ENCODE assay signal across 8 mouse cellular contexts in genomic region chr14:54572790-54573736, GRCm38 (mm10). TPM values are rescaled to one million over a fixed set of nuclear protein-coding genes. Genes with fewer than 3 reads are reported as not detected.
DNase-seq lines count a peak whose midpoint lies in the region; ATAC-seq and TF ChIP-seq lines count a peak whose summit lies in the region.
"Had no signal": no experiment of that assay in that cellular context is flagged by ENCODE, and none has a peak within 500 bp of the region (broad histone marks: within the 10 kb centered on the region; RNA-seq: fewer than 3 reads in every experiment).

No protein-coding gene starts in this region.

- H3K4me3 ChIP-seq in embryonic facial prominence, embryonic 13.5 days = peak overlapping the region; percentile 93
- peak overlapping the region; percentile 95; the same call in 1 of the 2 replicates for H3K4me3 ChIP-seq in intestine, embryonic 14.5 days (ENCODE audit: low read depth, low read length)
- H3K4me3 ChIP-seq in liver, embryonic 16.5 days (ENCODE audit: low read depth, low read length) = no peak overlapping the region
- H3K4me3 ChIP-seq in left cerebral cortex, adult 2 months = no peak overlapping the region

- in situ Hi-C loops in Patski (cut with MboI; ENCODE audit: low pct_unique_long_range_greater_than_20kb) = loop anchor here (10.0 kb wide), 1 partner anchor 348 kb away; no protein-coding TSS in a partner anchor

- H3K9ac ChIP-seq in embryonic facial prominence, embryonic 13.5 days = peak overlapping the region; percentile 100
- peak overlapping the region; percentile 20; the same call in 1 of the 2 replicates for H3K9ac ChIP-seq in intestine, embryonic 14.5 days (ENCODE audit: low read length)
- H3K9ac ChIP-seq in liver, embryonic 16.5 days (ENCODE audit: low read depth, low read length) = no peak overlapping the region

- TF ChIP-seq CTCF in Patski (IDR thresholded peaks at IDR 0.05) = no peak
- TF ChIP-seq CTCF in left cerebral cortex, adult 2 months (IDR thresholded peaks at IDR 0.05) = no peak

- peak overlapping the region; percentile 96 for H3K27ac ChIP-seq in embryonic facial prominence, embryonic 13.5 days
- H3K27ac ChIP-seq in intestine, embryonic 14.5 days (ENCODE audit: low read depth) = peak overlapping the region; percentile 70
- H3K27ac ChIP-seq in liver, embryonic 16.5 days (ENCODE audit: low read length) = no peak overlapping the region
- no peak overlapping the region for H3K27ac ChIP-seq in left cerebral cortex, adult 2 months

- peak overlapping the region; percentile 85 for H3K4me2 ChIP-seq in embryonic facial prominence, embryonic 13.5 days
- peak overlapping the region; percentile 93 for H3K4me2 ChIP-seq in intestine, embryonic 14.5 days (ENCODE audit: low read length)
- peak overlapping the region; percentile 14 for H3K4me2 ChIP-seq in liver, embryonic 16.5 days (ENCODE audit: low read depth, low read length)

- peak; percentile 96 for DNase-seq in Patski (ENCODE audit: low read depth, low spot score)
- peak; percentile 74 for DNase-seq in intestine, embryonic 14.5 days (ENCODE audit: low spot score)
- peak; percentile 87 for DNase-seq in retina, embryonic 14.5 days (ENCODE audit: low spot score)
- no peak for DNase-seq in left cerebral cortex, adult 2 months (ENCODE audit: extremely low spot score in 1 of 2, low spot score in 2 of 2)

- peak; percentile 55 for ATAC-seq in Patski
- no peak for ATAC-seq in embryonic facial prominence, embryonic 13.5 days (ENCODE audit: insufficient number of reproducible peaks, insufficient read depth, low FRiP score, low TSS enrichment, low read depth)
- ATAC-seq in intestine, embryonic 14.5 days (replicated peaks; ENCODE audit: low FRiP score, low TSS enrichment, low read depth) = peak; percentile 51
- ATAC-seq in liver, embryonic 16.5 days (ENCODE audit: low read depth) = peak; percentile 42
- no peak for ATAC-seq in erythroblast, adult 5-6 weeks (replicated peaks; ENCODE audit: low FRiP score, poor library complexity, severe bottlenecking)

- CTCF ChIA-PET in Patski (lab: Charles Lee) = interaction anchor here (1.0 to 4.2 kb wide), 12 partner anchors 10 to 124 kb away, joined by 3 to 23 read pairs (median 4); partner anchors contain the start of gene Haus4

- peaks cover 40% of the 10 kb centered on the region for H3K4me1 ChIP-seq in embryonic facial prominence, embryonic 13.5 days
- peaks cover 33% of the 10 kb centered on the region for H3K4me1 ChIP-seq in intestine, embryonic 14.5 days (replicated peaks; ENCODE audit: control insufficient read depth, insufficient read depth, low read length)
- H3K4me1 ChIP-seq in liver, embryonic 16.5 days (ENCODE audit: control insufficient read depth, low read depth, low read length) = peaks cover 20% of the 10 kb centered on the region

- POLR2A ChIA-PET in Patski (lab: Charles Lee) = interaction anchor here (0.5 to 1.1 kb wide), 3 partner anchors 10 to 24 kb away, joined by 3 to 4 read pairs (median 3); no protein-coding TSS in a partner anchor

- 11% methylated on average over 14 of the region's 14 CpGs for WGBS in embryonic facial prominence, embryonic 13.5 days
- WGBS in intestine, embryonic 14.5 days = 12% methylated on average over 13 of the region's 14 CpGs
- WGBS in liver, embryonic 16.5 days (ENCODE audit: insufficient replicate concordance) = 25% methylated on average over 14 of the region's 14 CpGs

- H3K9me3 ChIP-seq in embryonic facial prominence, embryonic 13.5 days = no peaks in the 10 kb centered on the region
- H3K9me3 ChIP-seq in intestine, embryonic 14.5 days (ENCODE audit: control insufficient read depth, low read length) = no peaks in the 10 kb centered on the region
- no peaks in the 10 kb centered on the region for H3K9me3 ChIP-seq in liver, embryonic 16.5 days (replicated peaks; ENCODE audit: control insufficient read depth, low read length)

- intact Hi-C loops in left cerebral cortex, adult 2 months (cut with DNase I) = no loop called here

- H3K36me3 ChIP-seq in embryonic facial prominence, embryonic 13.5 days = peaks cover 53% of the 10 kb centered on the region
- peaks cover 43% of the 10 kb centered on the region for H3K36me3 ChIP-seq in intestine, embryonic 14.5 days (ENCODE audit: control insufficient read depth, insufficient read depth, low read length)
- H3K36me3 ChIP-seq in liver, embryonic 16.5 days (ENCODE audit: control insufficient read depth, insufficient read depth) = no peaks in the 10 kb centered on the region

- no peaks in the 10 kb centered on the region for H3K27me3 ChIP-seq in Patski
- no peaks in the 10 kb centered on the region for H3K27me3 ChIP-seq in embryonic facial prominence, embryonic 13.5 days
- no peaks in the 10 kb centered on the region for H3K27me3 ChIP-seq in intestine, embryonic 14.5 days (replicated peaks; ENCODE audit: control insufficient read depth, insufficient read depth, low read length)
- H3K27me3 ChIP-seq in liver, embryonic 16.5 days (ENCODE audit: control insufficient read depth, insufficient read depth, low read depth, low read length) = peaks cover 49% of the 10 kb centered on the region

RNA-seq across cellular contexts. Expression of gene Ajuba, which starts 4.3 kb away (rescaled TPM):
- polyA plus RNA-seq in Patski (2021) = 91.9 TPM
- polyA plus RNA-seq in embryonic facial prominence, embryonic 13.5 days (2015; fragmentation: Nextera tagmentation; extraction: Ambion mirVana) = 55.6 and 63.3 TPM in 2 replicates
- polyA plus RNA-seq in intestine, embryonic 14.5 days (2014; fragmentation: Nextera tagmentation; extraction: Ambion mirVana) = 14.5 and 19.0 TPM in 2 replicates
- 5.0 and 6.1 TPM in 2 replicates for polyA plus RNA-seq in liver, embryonic 16.5 days (2015; fragmentation: Nextera tagmentation; extraction: Ambion mirVana)
- total RNA-seq in left cerebral cortex, adult 2 months (2021) = 1 to 10 TPM; 1.3 to 2.8 TPM
- total RNA-seq in erythroblast, adult 5-6 weeks (2015; ENCODE audit: low replicate concordance) = not detected in 2 replicates
- 0.85 TPM in 1 of 2 replicates, not detected in the other for total RNA-seq in erythroblast, adult 5-6 weeks (2017; ENCODE audit: low replicate concordance)

RNA-seq across cellular contexts. Expression of gene Haus4, which starts 18.6 kb away (rescaled TPM):
- polyA plus RNA-seq in Patski (2021) = 23.3 TPM
- 53.1 and 54.5 TPM in 2 replicates for polyA plus RNA-seq in embryonic facial prominence, embryonic 13.5 days (2015; fragmentation: Nextera tagmentation; extraction: Ambion mirVana)
- 57.9 and 58.2 TPM in 2 replicates for polyA plus RNA-seq in intestine, embryonic 14.5 days (2014; fragmentation: Nextera tagmentation; extraction: Ambion mirVana)
- polyA plus RNA-seq in liver, embryonic 16.5 days (2015; fragmentation: Nextera tagmentation; extraction: Ambion mirVana) = 31.5 and 32.2 TPM in 2 replicates
- total RNA-seq in left cerebral cortex, adult 2 months (2021) = 1 to 10 TPM; 2.2 to 2.7 TPM
- 13.0 and 30.6 TPM in 2 replicates for total RNA-seq in erythroblast, adult 5-6 weeks (2015; ENCODE audit: low replicate concordance)
- total RNA-seq in erythroblast, adult 5-6 weeks (2017; ENCODE audit: low replicate concordance) = 39.4 and 42.9 TPM in 2 replicates

RNA-seq across cellular contexts. Expression of gene 4931414P19Rik, which starts 32.7 kb away (rescaled TPM):
- 12.2 TPM for polyA plus RNA-seq in Patski (2021)
- 8.9 and 9.1 TPM in 2 replicates for polyA plus RNA-seq in embryonic facial prominence, embryonic 13.5 days (2015; fragmentation: Nextera tagmentation; extraction: Ambion mirVana)
- polyA plus RNA-seq in intestine, embryonic 14.5 days (2014; fragmentation: Nextera tagmentation; extraction: Ambion mirVana) = 6.6 and 7.1 TPM in 2 replicates
- polyA plus RNA-seq in liver, embryonic 16.5 days (2015; fragmentation: Nextera tagmentation; extraction: Ambion mirVana) = 2.3 and 2.5 TPM in 2 replicates
- 1 to 10 TPM; 8.3 to 9.0 TPM for total RNA-seq in left cerebral cortex, adult 2 months (2021)
- total RNA-seq in erythroblast, adult 5-6 weeks (2015; ENCODE audit: low replicate concordance) = 1.3 and 4.4 TPM in 2 replicates
- 1.0 and 1.4 TPM in 2 replicates for total RNA-seq in erythroblast, adult 5-6 weeks (2017; ENCODE audit: low replicate concordance)

RNA-seq across cellular contexts. Expression of gene Psmb5, which starts 44.8 kb away (rescaled TPM):
- 335 TPM for polyA plus RNA-seq in Patski (2021)
- polyA plus RNA-seq in embryonic facial prominence, embryonic 13.5 days (2015; fragmentation: Nextera tagmentation; extraction: Ambion mirVana) = 390 and 393 TPM in 2 replicates
- polyA plus RNA-seq in intestine, embryonic 14.5 days (2014; fragmentation: Nextera tagmentation; extraction: Ambion mirVana) = 395 and 412 TPM in 2 replicates
- 173 and 183 TPM in 2 replicates for polyA plus RNA-seq in liver, embryonic 16.5 days (2015; fragmentation: Nextera tagmentation; extraction: Ambion mirVana)
- 100 to 1,000 TPM; 166 to 167 TPM for total RNA-seq in left cerebral cortex, adult 2 months (2021)
- total RNA-seq in erythroblast, adult 5-6 weeks (2015; ENCODE audit: low replicate concordance) = 47.7 and 51.0 TPM in 2 replicates
- 12.9 and 18.1 TPM in 2 replicates for total RNA-seq in erythroblast, adult 5-6 weeks (2017; ENCODE audit: low replicate concordance)

RNA-seq across cellular contexts. Expression of gene Psmb11, which starts 48.2 kb away (rescaled TPM):
- polyA plus RNA-seq in Patski (2021) = 0.01 TPM
- polyA plus RNA-seq in embryonic facial prominence, embryonic 13.5 days (2015; fragmentation: Nextera tagmentation; extraction: Ambion mirVana) = 0.06 TPM in 1 of 2 replicates, not detected in the other
- not detected in 2 replicates for polyA plus RNA-seq in intestine, embryonic 14.5 days (2014; fragmentation: Nextera tagmentation; extraction: Ambion mirVana)
- not detected in 2 replicates for polyA plus RNA-seq in liver, embryonic 16.5 days (2015; fragmentation: Nextera tagmentation; extraction: Ambion mirVana)
- not detected for total RNA-seq in left cerebral cortex, adult 2 months (2021)
- total RNA-seq in erythroblast, adult 5-6 weeks (2015; ENCODE audit: low replicate concordance) = not detected in 2 replicates
- 0.26 TPM in 1 of 2 replicates, not detected in the other for total RNA-seq in erythroblast, adult 5-6 weeks (2017; ENCODE audit: low replicate concordance)
- total RNA-seq: gastrocnemius, postnatal 4 days had no signal

Comparison
In these comparisons a context has a peak if more than half of its experiments do, and no peak if none do; other contexts are left out.
1. ATAC-seq: peak in Patski (single experiment), intestine, embryonic 14.5 days (single experiment) and liver, embryonic 16.5 days (single experiment); none in embryonic facial prominence, embryonic 13.5 days (single experiment) and erythroblast, adult 5-6 weeks (single experiment).
2. DNase-seq: peak in Patski (single experiment), intestine, embryonic 14.5 days (single experiment) and retina, embryonic 14.5 days (single experiment); none in left cerebral cortex, adult 2 months (0 of 2).
3. H3K27ac ChIP-seq: peak in embryonic facial prominence, embryonic 13.5 days (single experiment) and intestine, embryonic 14.5 days (single experiment); none in liver, embryonic 16.5 days (single experiment) and left cerebral cortex, adult 2 months (single experiment).
4. H3K4me2 ChIP-seq: peak in every context shown above with its lines; median percentile 93 in intestine, embryonic 14.5 days; 85 in embryonic facial prominence, embryonic 13.5 days; 14 in liver, embryonic 16.5 days.
5. H3K4me3 ChIP-seq: peak in embryonic facial prominence, embryonic 13.5 days (single experiment) and intestine, embryonic 14.5 days (single experiment); none in liver, embryonic 16.5 days (single experiment) and left cerebral cortex, adult 2 months (single experiment).